Mouse (Mus musculus) cerebellum, adult 11-12 months (tissue): Measurements from ENCODE around the gene Rusc2.

Experiments used
- DNase-seq: peaks from one replicate; pipeline ENCODE4 v3.0.0; 2022

The Rusc2 gene

DNA sequence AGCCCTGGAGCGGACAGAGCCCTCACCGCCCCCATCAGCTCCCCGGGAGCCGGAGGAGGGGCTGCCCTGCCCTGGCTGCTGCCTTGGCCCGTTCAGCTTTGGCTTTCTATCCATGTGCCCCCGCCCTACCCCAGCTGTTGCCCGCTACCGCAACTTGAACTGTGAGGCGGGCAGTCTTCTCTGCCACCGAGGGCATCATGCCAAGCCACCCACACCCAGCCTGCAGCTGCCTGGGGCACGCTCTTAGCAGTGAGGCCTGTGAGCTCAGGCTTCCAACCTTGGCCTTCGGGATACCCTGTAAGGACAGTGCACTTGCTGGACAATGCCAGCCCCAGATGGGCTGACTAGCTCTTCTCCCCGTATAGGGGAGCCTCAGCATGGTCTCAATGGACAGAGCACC, 65.5 kb downstream of the Rusc2 start:
- DNase-seq = no peak

DNA sequence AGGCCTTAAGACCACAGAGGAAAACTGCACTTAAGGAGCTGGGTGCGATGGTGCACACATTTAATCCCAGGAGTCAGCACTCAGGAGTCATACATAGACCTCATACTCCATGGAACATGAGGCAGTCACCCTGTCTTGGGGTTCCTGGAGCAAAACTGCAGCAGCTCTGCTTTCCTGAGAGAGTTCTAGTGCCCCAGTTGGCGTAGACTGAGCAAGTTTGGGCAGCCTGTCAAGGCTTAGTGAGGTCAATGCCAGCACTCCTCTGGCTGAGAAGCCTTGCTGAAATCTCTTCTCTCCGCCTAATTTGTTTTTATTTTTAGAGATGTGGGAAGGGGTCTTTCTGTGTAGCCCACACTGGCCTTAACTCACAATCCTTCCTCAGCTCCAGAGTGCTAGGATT, 66.8 kb downstream of the Rusc2 start:
- no peak for DNase-seq

DNA sequence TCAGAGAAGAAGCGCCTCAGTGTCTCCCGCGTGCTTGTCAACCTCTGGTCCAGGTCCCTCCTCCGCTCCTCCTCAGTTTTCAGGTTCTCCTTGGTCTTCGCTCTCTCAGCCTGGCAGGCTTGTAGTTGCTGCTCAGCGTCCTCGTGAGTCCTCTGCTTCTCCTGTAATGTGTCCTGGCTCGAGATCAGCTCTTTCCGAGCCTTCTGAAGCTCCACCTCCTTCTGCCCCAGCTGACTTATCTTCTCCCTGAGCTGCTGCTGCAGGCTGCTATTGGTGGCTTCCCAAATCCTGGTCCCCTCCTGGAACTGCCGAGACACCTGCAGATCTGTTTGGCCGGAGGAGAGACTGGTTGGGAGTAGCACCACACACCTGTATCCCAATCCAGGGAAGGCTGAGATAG, 70.5 kb downstream of the Rusc2 start:
- DNase-seq = no peak

DNA sequence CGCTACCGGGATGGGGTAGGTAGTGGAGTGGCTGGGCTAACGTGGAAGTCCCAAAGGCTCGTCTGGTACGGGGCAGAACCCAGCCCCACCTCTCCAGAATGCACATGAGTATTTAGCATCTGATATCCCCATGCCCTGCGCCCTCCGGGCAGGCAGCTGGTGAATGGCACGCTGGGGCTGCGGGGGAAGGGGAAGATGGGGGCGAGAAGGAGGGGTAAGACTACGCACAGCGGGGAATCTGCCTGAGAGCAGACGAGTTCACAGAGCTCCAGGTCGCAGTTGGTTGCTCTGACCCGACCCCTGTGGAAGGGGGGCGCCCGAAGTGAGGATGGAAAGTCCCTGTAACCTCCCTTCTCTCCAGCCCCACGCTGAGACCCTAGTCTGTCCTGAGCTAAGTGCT, 71.6 kb downstream of the Rusc2 start:
- DNase-seq = no peak

DNA sequence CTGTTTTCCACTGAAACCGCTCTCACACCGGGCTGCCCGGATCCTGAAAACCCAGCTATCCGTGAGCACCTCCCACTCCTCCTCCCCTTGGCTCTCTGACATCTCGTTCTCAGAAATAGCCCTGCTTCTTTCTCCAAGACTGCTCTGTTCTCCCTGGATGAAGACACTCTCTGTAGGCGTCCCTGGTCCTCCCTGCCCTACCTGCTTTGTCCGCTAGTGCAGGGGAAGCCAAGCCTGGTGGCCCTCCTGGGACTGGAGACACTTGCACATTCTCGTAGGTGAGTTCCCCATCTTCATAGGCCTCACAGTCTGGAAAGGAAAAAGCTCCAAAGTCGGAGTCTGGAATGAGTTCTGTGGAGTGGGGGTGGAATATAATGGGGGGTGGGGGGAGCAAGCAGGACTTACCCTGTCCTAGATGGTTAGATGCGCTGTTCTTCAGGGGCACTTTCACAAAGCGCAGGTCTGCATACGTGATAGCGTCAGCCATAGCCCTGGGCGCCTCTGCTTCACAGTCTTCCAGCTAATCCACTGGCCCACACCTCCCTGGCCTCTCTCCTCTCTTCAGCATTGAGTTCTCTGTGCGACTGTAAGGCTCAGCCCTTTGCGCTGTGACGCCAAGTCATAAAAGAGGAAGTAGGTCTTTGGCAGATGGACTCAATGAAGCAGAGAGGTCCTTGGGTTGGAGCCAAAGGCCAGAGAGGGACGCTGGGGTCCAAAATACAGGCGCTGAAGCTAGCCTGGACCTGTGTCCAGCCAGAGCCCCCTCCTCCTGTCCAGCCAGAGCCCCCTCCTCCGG, 72.5 kb downstream of the Rusc2 start, which contains the start of gene Cd72:
Cd72 (minus strand) TSS at position 588 of the 796 bp plus-strand sequence.
- DNase-seq = no peak

DNA sequence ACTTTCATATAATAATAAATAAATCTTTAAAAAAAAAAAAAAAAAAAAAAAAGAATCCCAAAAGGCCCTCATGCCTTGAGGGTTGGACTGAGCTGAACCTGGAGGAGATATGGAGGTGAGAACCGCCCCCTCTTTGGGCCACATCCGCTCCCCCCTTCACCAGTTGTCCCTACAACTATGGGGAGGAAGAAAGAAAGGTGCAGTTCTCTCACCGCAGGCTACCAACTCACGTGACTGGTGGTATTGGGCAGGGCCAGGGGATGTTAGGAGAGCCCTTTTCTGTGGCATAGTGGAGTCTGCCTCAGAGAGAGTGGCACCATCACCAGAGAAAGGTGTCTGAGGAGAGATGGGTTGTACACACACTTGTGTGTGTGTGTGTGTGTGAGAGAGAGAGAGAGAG, 74.7 kb downstream of the Rusc2 start:
- DNase-seq = no peak

DNA sequence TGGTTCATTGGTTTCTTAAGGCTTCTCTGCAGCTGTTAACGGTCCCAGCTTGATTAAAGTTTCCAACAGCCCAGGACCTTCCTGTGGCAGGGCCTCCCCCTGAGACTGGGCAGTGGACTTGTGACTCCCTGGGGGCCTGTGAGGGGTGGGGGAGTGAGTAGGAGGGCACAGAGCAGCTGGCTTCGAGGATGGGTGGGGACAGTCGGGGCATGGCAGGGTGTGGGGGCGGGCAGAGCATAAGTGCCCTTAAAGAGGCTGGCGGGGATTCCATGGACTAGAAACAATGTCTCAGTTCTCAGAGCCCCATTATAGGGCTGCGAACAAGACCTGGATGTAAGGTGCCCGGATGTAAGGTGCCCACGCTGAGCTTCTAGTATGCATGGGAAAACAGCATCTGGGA, 75.3 kb downstream of the Rusc2 start:
- no peak for DNase-seq

DNA sequence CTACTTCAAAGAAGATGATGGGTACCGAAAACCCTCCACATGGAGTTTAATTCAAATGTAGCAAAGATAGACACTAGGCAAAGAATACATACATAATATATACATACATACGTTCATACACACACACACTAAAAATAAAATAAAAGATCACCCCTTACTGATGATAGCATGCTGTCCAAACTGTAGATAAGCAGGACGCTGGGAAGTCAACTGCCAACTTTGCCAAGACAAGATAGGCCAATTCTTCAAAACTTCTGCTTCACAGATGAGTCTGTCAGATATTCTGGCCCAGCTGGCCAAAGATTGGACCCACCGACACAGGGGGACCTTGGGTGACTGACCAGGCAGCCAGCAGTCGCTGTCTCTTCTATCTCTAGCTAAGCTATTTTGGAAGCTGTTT, 81.3 kb downstream of the Rusc2 start:
- no peak for DNase-seq

DNA sequence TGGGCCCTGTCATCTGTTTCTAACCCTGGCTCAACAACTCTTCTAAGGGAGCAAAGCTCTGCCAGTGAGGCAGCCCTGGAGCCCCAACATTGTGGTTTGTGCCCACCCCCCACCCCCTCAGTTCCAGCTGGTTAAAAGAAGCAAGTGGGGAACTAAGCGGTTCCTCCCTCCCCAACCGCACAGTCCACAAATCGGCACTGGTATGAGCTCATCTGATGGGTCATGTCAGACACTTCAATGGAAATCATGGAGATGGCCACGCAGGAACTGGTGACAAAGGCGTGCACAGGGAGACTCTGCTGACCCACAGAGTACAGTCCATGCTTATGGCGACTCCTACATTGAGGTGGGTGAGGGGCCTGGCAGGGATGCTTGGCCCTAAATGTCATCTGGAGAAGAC, 84.2 kb downstream of the Rusc2 start:
- DNase-seq = no peak

DNA sequence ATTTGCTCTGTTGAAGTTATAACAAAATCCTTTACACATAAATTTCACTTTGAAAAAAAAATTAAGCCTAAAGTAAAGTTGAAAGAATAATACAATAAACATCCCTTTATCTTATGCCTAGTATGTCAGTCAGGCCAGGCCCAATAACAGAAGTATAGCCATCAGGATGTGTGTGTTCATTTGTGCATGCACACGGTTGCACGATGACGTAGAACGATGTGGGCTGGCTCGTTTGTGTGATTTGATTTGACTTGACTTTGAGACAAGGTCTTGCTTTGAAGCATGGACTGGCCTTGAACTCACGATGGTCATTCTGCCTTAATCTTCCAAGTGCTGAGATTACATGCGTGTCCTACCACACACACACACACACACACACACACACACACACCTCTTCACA, 85.1 kb downstream of the Rusc2 start:
- DNase-seq = no peak

DNA sequence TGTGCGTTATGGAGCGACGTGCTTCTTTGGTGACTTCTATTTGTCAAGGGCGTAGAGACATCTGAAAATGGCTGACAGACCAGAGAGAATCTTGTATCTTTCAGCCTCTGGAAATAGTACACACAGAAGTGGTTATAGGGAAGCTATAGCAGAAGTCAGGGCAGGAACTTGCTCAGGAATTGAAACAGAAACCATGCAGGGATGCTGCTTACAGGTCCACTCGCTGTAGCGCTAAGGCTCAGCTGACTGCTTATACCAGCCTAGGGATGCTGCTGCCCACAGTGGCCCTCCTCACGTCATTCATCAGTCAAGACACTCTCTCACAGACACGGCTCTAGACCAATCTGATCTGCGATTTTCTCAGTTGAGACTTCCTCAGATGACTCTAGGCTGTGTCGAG, 88.5 kb downstream of the Rusc2 start:
- DNase-seq = no peak

DNA sequence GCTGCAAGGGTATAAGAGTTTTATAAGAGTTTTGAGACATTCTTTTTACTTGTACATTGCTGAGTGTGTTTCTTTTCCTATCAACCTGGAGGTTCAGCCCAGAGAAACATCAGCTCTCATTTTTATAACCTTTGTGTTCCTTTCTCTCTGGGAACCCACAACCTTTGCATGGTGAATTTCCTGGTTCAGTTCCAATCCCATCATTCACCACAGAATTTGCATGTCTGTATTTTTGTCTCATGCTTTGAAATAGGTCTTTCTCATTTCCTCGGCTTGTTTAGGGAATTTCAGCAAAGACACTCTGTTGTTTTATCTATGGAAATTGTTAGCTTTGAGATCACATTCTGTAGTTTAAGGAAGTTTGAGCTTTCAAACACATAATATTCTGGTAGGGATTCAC, 91.9 kb downstream of the Rusc2 start:
- DNase-seq = no peak

DNA sequence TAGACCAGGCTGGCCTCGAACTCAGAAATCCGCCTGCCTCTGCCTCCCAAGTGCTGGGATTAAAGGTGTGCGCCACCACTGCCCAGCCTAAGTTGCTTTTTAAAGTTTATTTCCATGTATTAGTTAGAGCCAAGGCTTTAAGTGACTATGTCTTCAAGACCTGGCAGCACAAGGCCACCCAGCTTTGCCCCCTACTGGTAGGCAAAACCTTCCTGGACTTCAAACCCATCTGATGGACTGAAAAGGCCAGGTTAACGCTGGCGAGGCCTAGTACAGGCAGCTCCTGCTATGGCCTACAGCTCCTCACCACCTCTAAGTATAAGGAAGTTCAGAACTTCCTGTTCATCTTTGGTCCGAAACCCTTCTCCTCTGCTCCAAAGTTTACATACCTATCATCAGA, 94.8 kb downstream of the Rusc2 start:
- DNase-seq = no peak
